Mouse (Mus musculus) bone marrow, adult 2 months (tissue): Measurements from ENCODE around the gene Stx6.

ENCODE experiments used
- CTCF ChIP-seq: fragments of 200-500 bp; IDR thresholded peaks from 2 replicates; pipeline ENCODE4 v1.5.1; 2011; ENCODE audit warnings: low read length, control low read depth; ENCODE audit not compliant: control insufficient read depth, insufficient read depth
- POLR2A ChIP-seq: fragments of 200-500 bp; IDR thresholded peaks from 2 replicates; pipeline ENCODE4 v1.6.1; 2011; ENCODE audit warnings: low read depth, mild to moderate bottlenecking, control low read depth, low read length, borderline replicate concordance; ENCODE audit not compliant: control insufficient read depth

DNA sequence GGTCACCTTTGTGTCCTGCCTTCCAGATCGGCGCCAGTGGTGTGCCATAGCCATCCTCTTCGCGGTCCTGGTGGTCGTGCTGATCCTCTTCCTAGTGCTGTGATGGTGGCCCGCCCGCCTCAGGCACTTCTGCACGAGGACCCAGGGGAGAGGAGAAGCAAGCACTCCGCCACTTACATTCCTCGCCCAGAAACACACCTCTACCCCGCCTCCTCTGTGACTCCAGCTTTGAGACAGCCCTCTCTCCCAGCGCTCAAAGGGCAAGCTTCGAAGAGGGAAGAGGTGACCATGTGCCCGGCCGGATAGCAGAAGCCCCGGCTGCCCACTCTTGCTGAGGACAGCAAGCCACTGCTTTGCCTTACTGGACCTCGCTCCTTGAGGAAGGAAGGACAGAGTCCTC lies 43.4 kb downstream of the Stx6 start:
- TF ChIP-seq POLR2A = no peak
- TF ChIP-seq CTCF = no peak
